Mouse (Mus musculus) midbrain, postnatal 0 days (tissue): ENCODE data around the gene Rpl37a. TPM values are rescaled to one million over a fixed set of nuclear protein-coding genes. Genes with fewer than 3 reads are reported as not detected.

ENCODE experiments used
- ATAC-seq: fragments of 200-750 bp; cut with Nextera tagmentation; 2 replicates; pipeline ENCODE4 v1.8.0; 2017; ENCODE audit warnings: moderate number of reproducible peaks, mild to moderate bottlenecking, moderate TSS enrichment, moderate library complexity; ENCODE audit not compliant: low FRiP score
- DNase-seq: peaks from one replicate; pipeline ENCODE4 v3.0.0-alpha.2; 2015; ENCODE audit warnings: low spot score
- H3K27ac ChIP-seq: fragments of 300-500 bp; sonication (generic); 2 replicates; pipeline ENCODE4 v1.5.1; 2014; ENCODE audit warnings: low read depth, mild to moderate bottlenecking, low read length, mixed read lengths
- H3K27me3 ChIP-seq: fragments of 300-500 bp; sonication (generic); 2 replicates; pipeline ENCODE4 v1.6.1; 2014; ENCODE audit warnings: low read length, control low read depth, mixed read lengths; ENCODE audit not compliant: insufficient read depth
- H3K36me3 ChIP-seq: fragments of 300-500 bp; sonication (generic); 2 replicates; pipeline ENCODE4 v1.6.1; 2014; ENCODE audit warnings: low read length, control low read depth, mixed read lengths; ENCODE audit not compliant: insufficient read depth
- H3K4me1 ChIP-seq: fragments of 300-500 bp; sonication (generic); 2 replicates; pipeline ENCODE4 v1.6.1; 2014; ENCODE audit warnings: mild to moderate bottlenecking, control low read depth, antibody characterized with exemption, low read length, mixed read lengths; ENCODE audit not compliant: insufficient read depth
- H3K4me2 ChIP-seq: fragments of 300-500 bp; sonication (generic); 2 replicates; pipeline ENCODE4 v1.6.1; 2014; ENCODE audit warnings: low read depth, mild to moderate bottlenecking, low read length, mixed read lengths; ENCODE audit not compliant: poor library complexity, severe bottlenecking
- H3K4me3 ChIP-seq: fragments of 300-500 bp; sonication (generic); 2 replicates; pipeline ENCODE4 v1.5.1; 2014; ENCODE audit warnings: low read depth, mild to moderate bottlenecking, low read length, moderate library complexity
- H3K9ac ChIP-seq: fragments of 300-500 bp; sonication (generic); replicated peaks from 2 replicates; pipeline ENCODE4 v1.6.1; 2014; ENCODE audit warnings: mild to moderate bottlenecking, low read length, moderate library complexity, mixed read lengths; ENCODE audit not compliant: poor library complexity, severe bottlenecking
- H3K9me3 ChIP-seq: fragments of 300-500 bp; sonication (generic); 2 replicates; pipeline ENCODE4 v1.6.1; 2016; ENCODE audit warnings: low read length, control low read depth
- CTCF ChIP-seq: IDR thresholded peaks from 2 replicates; pipeline ENCODE4 v1.5.1; 2016; ENCODE audit warnings: antibody characterized with exemption, mild to moderate bottlenecking
- WGBS: fragments of 180-500 bp; shearing (Covaris S2); extraction: QIAGEN DNeasy Blood & Tissue Kit; methylation state at CpG from one replicate; pipeline ENCODE4 v1.1.7; 2014; 5-methylcytosine and 5-hydroxymethylcytosine counted together
- polyA plus RNA-seq: library from polyadenylated mRNA; unstranded; fragments of >200 nt; fragmentation: Nextera tagmentation; extraction: Ambion mirVana; gene quantifications from 2 replicates; pipeline ENCODE4 v1.2.1, GENCODE M21; 2015
- total RNA-seq: library from RNA; depleted of rRNA; stranded (reverse); fragments of >200 nt; gene quantifications from 2 replicates; pipeline ENCODE4 v1.2.3, GENCODE M21; 2014

Gene Rpl37a
- total and polyA plus RNA-seq, 2 experiments from 2014 or later = 626 to 1,114 TPM

- H3K9me3 ChIP-seq = no peaks in the 10 kb centered on the region
- WGBS = 95% methylated on average over 4 of the region's 4 CpGs
- no peak overlapping the region for H3K27ac ChIP-seq
- no peaks in the 10 kb centered on the region for H3K4me1 ChIP-seq
- no peak overlapping the region for H3K9ac ChIP-seq
- no peak for TF ChIP-seq CTCF
- no peak overlapping the region for H3K4me2 ChIP-seq
- H3K36me3 ChIP-seq = no peaks in the 10 kb centered on the region
- H3K27me3 ChIP-seq = no peaks in the 10 kb centered on the region
- DNase-seq (no peak), ATAC-seq (no peak)
- H3K4me3 ChIP-seq = no peak overlapping the region
Observed at GRCm38 (mm10) chr1:72728781-72729180, 17.7 kb downstream of the Rpl37a start.

GRCm38 (mm10) chr1:72730126-72730525 is 19.0 kb downstream of the Rpl37a start:
- DNase-seq (no peak), ATAC-seq (no peak)
- no peak overlapping the region for H3K4me2 ChIP-seq
- H3K27ac ChIP-seq = no peak overlapping the region
- H3K4me1 ChIP-seq = no peaks in the 10 kb centered on the region
- H3K27me3 ChIP-seq = no peaks in the 10 kb centered on the region
- no peaks in the 10 kb centered on the region for H3K36me3 ChIP-seq
- no peak for TF ChIP-seq CTCF
- no peak overlapping the region for H3K4me3 ChIP-seq
- WGBS = 50% methylated on average over 10 of the region's 10 CpGs
- no peak overlapping the region for H3K9ac ChIP-seq
- no peaks in the 10 kb centered on the region for H3K9me3 ChIP-seq

GRCm38 (mm10) chr1:72733191-72733691 is 22.2 kb downstream of the Rpl37a start:
- Histone ChIP-seq H3K4me1 (no peaks in the 10 kb centered on the region), H3K36me3 (no peaks in the 10 kb centered on the region), H3K27ac (no peak overlapping the region), H3K4me3 (no peak overlapping the region), H3K4me2 (no peak overlapping the region), H3K9ac (no peak overlapping the region), H3K27me3 (no peaks in the 10 kb centered on the region), H3K9me3 (no peaks in the 10 kb centered on the region)
- ATAC-seq = no peak
- DNase-seq = no peak
- TF ChIP-seq CTCF = no peak
- 71% methylated on average over 9 of the region's 9 CpGs for WGBS

- no peaks in the 10 kb centered on the region for H3K27me3 ChIP-seq
- ATAC-seq = no peak
- H3K9ac ChIP-seq = no peak overlapping the region
- H3K27ac ChIP-seq = no peak overlapping the region
- WGBS = 65% methylated on average over 13 of the region's 13 CpGs
- DNase-seq = no peak
- no peak overlapping the region for H3K4me2 ChIP-seq
- no peaks in the 10 kb centered on the region for H3K9me3 ChIP-seq
- no peak overlapping the region for H3K4me3 ChIP-seq
- H3K4me1 ChIP-seq = no peaks in the 10 kb centered on the region
- no peak for TF ChIP-seq CTCF
- no peaks in the 10 kb centered on the region for H3K36me3 ChIP-seq
Observed at GRCm38 (mm10) chr1:72736397-72737125, 25.5 kb downstream of the Rpl37a start.

- no peaks in the 10 kb centered on the region for H3K9me3 ChIP-seq
- peak; percentile 23; the same call in 1 of the 2 replicates for ATAC-seq
- no peak overlapping the region for H3K4me2 ChIP-seq
Observed at GRCm38 (mm10) chr1:72738946-72739680, 28.0 kb downstream of the Rpl37a start.

GRCm38 (mm10) chr1:72739681-72740063 is 28.6 kb downstream of the Rpl37a start:
- DNase-seq (peak; percentile 75), ATAC-seq (peak; percentile 56)
- Histone ChIP-seq H3K4me3 (no peak overlapping the region), H3K9me3 (no peaks in the 10 kb centered on the region), H3K9ac (no peak overlapping the region), H3K36me3 (no peaks in the 10 kb centered on the region), H3K4me2 (no peak overlapping the region), H3K27me3 (no peaks in the 10 kb centered on the region), H3K4me1 (no peaks in the 10 kb centered on the region), H3K27ac (0 out of 2 replicates have a peak overlapping the region, but pooled peaks have one; percentile 32)
- 33% methylated on average over 10 of the region's 10 CpGs for WGBS
- TF ChIP-seq CTCF = no peak

More at GRCm38 (mm10) chr1:72738946-72739680, 28.0 kb downstream of the Rpl37a start:
- DNase-seq = peak; percentile 63
- H3K27me3 ChIP-seq = no peaks in the 10 kb centered on the region
- no peaks in the 10 kb centered on the region for H3K36me3 ChIP-seq
- TF ChIP-seq CTCF = no peak
- no peak overlapping the region for H3K4me3 ChIP-seq
- 0 out of 2 replicates have a peak overlapping the region, but pooled peaks have one; percentile 32 for H3K27ac ChIP-seq
- no peak overlapping the region for H3K9ac ChIP-seq
- no peaks in the 10 kb centered on the region for H3K4me1 ChIP-seq
- WGBS = 52% methylated on average over 15 of the region's 15 CpGs
